Mouse (Mus musculus) C2C12 (cell line): Measurements from ENCODE around the gene Sp6.

Experiments used
- CTCF ChIP-seq: IDR thresholded peaks from one replicate; pipeline ENCODE4 v1.5.1; 2011; ENCODE audit not compliant: control insufficient read depth, insufficient read depth, insufficient read length
- MAX ChIP-seq: IDR thresholded peaks from one replicate; pipeline ENCODE4 v1.6.1; 2011; ENCODE audit warnings: mild to moderate bottlenecking, control low read depth

- TF ChIP-seq CTCF (no peak), MAX (no peak)
Measured at GRCm38 (mm10) chr11:97065538-97066295, 52.5 kb downstream of the Sp6 start.
